Mouse (Mus musculus) ES-E14 (cell line): Measurements from ENCODE around the gene Lilra5. TPM values are rescaled to one million over a fixed set of nuclear protein-coding genes. Genes with fewer than 3 reads are reported as not detected.
"Not testable (repeated sequence)": the region's sequence is repeated elsewhere in the genome, so short reads cannot be mapped to it uniquely, and the experiment has no call there.

Source experiments
- DNase-seq: peaks from one replicate; pipeline ENCODE4 v3.0.0-alpha.2; 2013; ENCODE audit warnings: low read depth, low spot score
- H3K27ac ChIP-seq: 2 replicates; pipeline ENCODE4 v1.5.1; 2012; ENCODE audit warnings: low read depth, mild to moderate bottlenecking, low read length, moderate library complexity, mixed read lengths; ENCODE audit not compliant: poor library complexity, insufficient read depth, severe bottlenecking
- H3K36me3 ChIP-seq: 2 replicates; pipeline ENCODE4 v1.6.1; 2012; ENCODE audit warnings: mild to moderate bottlenecking, low read length, moderate library complexity, mixed read lengths; ENCODE audit not compliant: control insufficient read depth, poor library complexity, insufficient read depth, severe bottlenecking
- H3K4me1 ChIP-seq, 2 experiments: fragments of 150-350 bp in 1 of 2; sonication (generic) in 1 of 2; 2 replicates each; pipeline ENCODE4 v1.6.1; 2012; ENCODE audit warnings: low read length in 2 of 2, mild to moderate bottlenecking in 1 of 2, mixed read lengths in 1 of 2; ENCODE audit not compliant: control insufficient read depth in 2 of 2, insufficient read depth in 2 of 2, poor library complexity in 1 of 2
- H3K4me3 ChIP-seq, 2 experiments: fragments of 150-350 bp in 1 of 2; sonication (generic) in 1 of 2; 2 replicates each; pipeline ENCODE4 v1.5.1; 2012; ENCODE audit warnings: low read length in 2 of 2, low read depth in 1 of 2, mild to moderate bottlenecking in 1 of 2, mixed read lengths in 1 of 2; ENCODE audit not compliant: insufficient read depth in 1 of 2, poor library complexity in 1 of 2, severe bottlenecking in 1 of 2
- H3K9ac ChIP-seq: 2 replicates; pipeline ENCODE4 v1.6.1; 2012; ENCODE audit warnings: low read depth, mild to moderate bottlenecking, low read length, mixed read lengths; ENCODE audit not compliant: poor library complexity, insufficient read depth, severe bottlenecking
- H3K9me3 ChIP-seq: fragments of 150-350 bp; sonication (generic); 2 replicates; pipeline ENCODE4 v1.6.1; 2012; ENCODE audit warnings: low read depth, mild to moderate bottlenecking, low read length; ENCODE audit not compliant: control insufficient read depth, insufficient read depth
- CHD2 ChIP-seq: IDR thresholded peaks from 2 replicates; pipeline ENCODE4 v1.6.1; 2014; ENCODE audit warnings: mild to moderate bottlenecking, low read depth, low read length, inconsistent platforms
- HCFC1 ChIP-seq: IDR thresholded peaks from 2 replicates; pipeline ENCODE4 v1.6.1; 2012; ENCODE audit warnings: low read length, inconsistent platforms, borderline replicate concordance; ENCODE audit not compliant: insufficient read depth
- MAFK ChIP-seq: IDR thresholded peaks from 2 replicates; pipeline ENCODE4 v1.6.1; 2014; ENCODE audit warnings: mild to moderate bottlenecking, low read depth, low read length, inconsistent platforms; ENCODE audit not compliant: insufficient read depth
- ZC3H11A ChIP-seq: IDR thresholded peaks from 2 replicates; pipeline ENCODE4 v1.6.1; 2012; ENCODE audit warnings: low read depth, mild to moderate bottlenecking, inconsistent platforms, low read length, borderline replicate concordance
- ZNF384 ChIP-seq: IDR thresholded peaks from 2 replicates; pipeline ENCODE4 v1.6.1; 2012; ENCODE audit warnings: low read depth, low read length, inconsistent platforms
- in situ Hi-C, 2 experiments: fragments of 600-800 bp; cut with MboI; formaldehyde crosslinking; loops; one replicate each; pipeline ENCODE4 v1.15.1; 2025; ENCODE audit warnings: low sequenced_read_pairs in 2 of 2, inconsistent platforms in 1 of 2; ENCODE audit not compliant: unreplicated experiment in 2 of 2
- total RNA-seq: library from RNA; depleted of rRNA; stranded (reverse); fragments of 300-350 nt; gene quantifications from 2 replicates; pipeline ENCODE4 v1.2.3, GENCODE M21; 2012

Gene Lilra5
- total RNA-seq, 1 experiment: not detected

- Histone ChIP-seq H3K4me1 (no peaks in the 10 kb centered on the region), H3K4me3 (no peak overlapping the region)
- TF ChIP-seq ZC3H11A (no peak), CHD2 (no peak), ZNF384 (no peak), MAFK (no peak), HCFC1 (no peak)
These were observed 21.7 kb upstream of the Lilra5 start for GRCm38 (mm10) chr7:4215805-4216204.

GRCm38 (mm10) chr7:4235536-4235935 lies 2.0 kb upstream of the Lilra5 start:
- TF ChIP-seq MAFK (no peak), ZC3H11A (no peak), ZNF384 (no peak)
- no peak overlapping the region for H3K27ac ChIP-seq
- H3K36me3 ChIP-seq: no peaks in the 10 kb centered on the region
- DNase-seq: no peak
- H3K9me3 ChIP-seq: no peaks in the 10 kb centered on the region
- H3K4me1 ChIP-seq: no peaks in the 10 kb centered on the region
- no peak overlapping the region for H3K9ac ChIP-seq
- no peak overlapping the region for H3K4me3 ChIP-seq
- in situ Hi-C loops: no loop called here

More at GRCm38 (mm10) chr7:4215805-4216204, 21.7 kb upstream of the Lilra5 start:
- DNase-seq: no peak
- H3K9ac ChIP-seq: no peak overlapping the region
- H3K9me3 ChIP-seq: no peaks in the 10 kb centered on the region
- no peak overlapping the region for H3K27ac ChIP-seq
- in situ Hi-C loops: no loop called here
- no peaks in the 10 kb centered on the region for H3K36me3 ChIP-seq

GRCm38 (mm10) chr7:4239038-4239721 lies 1.6 kb downstream of the Lilra5 start:
- DNase-seq: no peak
- no peaks in the 10 kb centered on the region for H3K4me1 ChIP-seq
- H3K4me3 ChIP-seq: no peak overlapping the region
- no peaks in the 10 kb centered on the region for H3K9me3 ChIP-seq
- no peak overlapping the region for H3K27ac ChIP-seq
- no peaks in the 10 kb centered on the region for H3K36me3 ChIP-seq
- H3K9ac ChIP-seq: no peak overlapping the region
- in situ Hi-C loops: no loop called here
- no peak for TF ChIP-seq CHD2
- TF ChIP-seq ZNF384: no peak
- no peak for TF ChIP-seq ZC3H11A

- not testable (repeated sequence) for H3K4me1 ChIP-seq
- H3K27ac ChIP-seq: peak overlapping the region; percentile 91; the same call in 1 of the 2 replicates
These were observed 13.7 kb downstream of the Lilra5 start for GRCm38 (mm10) chr7:4251211-4251610.

DNA sequence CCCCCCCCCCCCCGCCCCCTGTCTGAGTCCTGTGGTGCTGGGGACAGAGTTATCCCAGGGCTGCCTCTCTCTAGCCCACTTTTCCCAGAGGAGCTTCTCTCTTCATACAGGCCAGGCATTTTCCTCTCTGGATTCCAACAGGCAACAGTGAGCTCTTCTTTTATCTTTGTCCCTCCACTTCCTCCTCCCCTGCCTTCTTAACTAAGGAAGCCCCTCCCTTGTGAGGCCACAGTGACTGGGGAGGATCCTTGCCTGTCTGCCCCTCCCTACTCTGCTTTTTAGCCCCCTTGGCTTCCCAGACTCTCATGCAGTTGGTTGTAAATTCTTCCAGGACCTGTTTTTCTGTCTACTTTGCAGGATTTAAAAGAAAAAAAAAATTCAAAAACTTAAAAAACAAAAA lies 18.5 kb downstream of the Lilra5 start:
- H3K4me1 ChIP-seq, H3K9me3 ChIP-seq, H3K27ac ChIP-seq, H3K4me3 ChIP-seq, in situ Hi-C loops, H3K9ac ChIP-seq, H3K36me3 ChIP-seq, DNase-seq: not testable (repeated sequence)

More at GRCm38 (mm10) chr7:4251211-4251610, 13.7 kb downstream of the Lilra5 start:
- in situ Hi-C loops, H3K4me3 ChIP-seq, H3K36me3 ChIP-seq, H3K9ac ChIP-seq: not testable (repeated sequence)
- DNase-seq: peak; percentile 51
- peaks cover 11% of the 10 kb centered on the region for H3K9me3 ChIP-seq

DNA sequence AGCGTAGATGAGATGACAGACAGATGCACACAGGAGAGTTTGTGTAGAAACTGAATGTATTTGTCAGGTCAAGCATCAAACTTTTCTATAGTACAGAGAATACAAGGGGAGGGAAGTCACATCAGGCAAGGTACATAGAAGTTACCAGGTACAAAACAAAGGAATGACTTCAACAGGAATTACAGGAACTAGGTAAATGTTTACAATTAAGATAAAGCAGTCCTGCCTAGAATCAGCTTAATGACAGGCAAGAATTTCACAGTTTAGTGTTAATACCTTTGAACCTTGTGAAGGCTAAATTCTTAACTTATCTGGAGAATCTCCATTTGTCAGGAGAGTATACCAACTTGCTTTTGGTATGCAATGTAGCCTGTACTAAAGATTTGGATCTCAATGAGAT lies 23.0 kb downstream of the Lilra5 start:
- H3K4me1 ChIP-seq, H3K9me3 ChIP-seq, in situ Hi-C loops, H3K4me3 ChIP-seq, H3K36me3 ChIP-seq: not testable (repeated sequence)
- Histone ChIP-seq H3K9ac (peak overlapping the region; percentile 38; the same call in 1 of the 2 replicates), H3K27ac (peak overlapping the region; percentile 97)
- DNase-seq: peak; percentile 34

DNA sequence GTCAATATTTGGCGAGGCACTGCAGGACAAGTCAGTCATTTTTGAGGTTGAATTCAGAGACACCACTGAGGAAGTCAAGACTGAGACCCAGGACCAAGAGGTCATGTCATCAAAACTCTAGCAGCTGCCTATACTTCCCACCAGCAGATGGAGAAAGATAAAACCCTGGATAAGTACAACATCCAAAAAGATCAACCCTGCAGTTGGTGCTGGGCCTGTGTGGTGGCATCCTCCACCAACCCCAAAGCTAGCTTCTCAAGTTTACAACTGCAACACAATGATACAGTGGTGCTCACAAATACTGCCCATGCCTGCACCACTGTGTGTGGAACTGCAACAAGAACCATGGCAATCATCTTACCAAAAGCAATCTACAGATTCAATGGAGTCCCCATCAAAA lies 34.6 kb downstream of the Lilra5 start:
- H3K9me3 ChIP-seq, H3K27ac ChIP-seq, in situ Hi-C loops, DNase-seq, H3K4me1 ChIP-seq, H3K9ac ChIP-seq, H3K36me3 ChIP-seq, H3K4me3 ChIP-seq: not testable (repeated sequence)
